Mouse (Mus musculus): Measurements from ENCODE around the gene 4930590J08Rik. TPM values are rescaled to one million over a fixed set of nuclear protein-coding genes. Genes with fewer than 3 reads are reported as not detected.
"Not testable (repeated sequence)": the region's sequence is repeated elsewhere in the genome, so short reads cannot be mapped to it uniquely, and the experiment has no call there.

4930590J08Rik gene
- polyA plus RNA-seq, 1 experiment from 2014 or later, result 0.79 TPM

GRCm38 (mm10) chr6:91914011-91914410 is 11.4 kb downstream of the 4930590J08Rik start:
- no peak for TF ChIP-seq CTCF (IDR thresholded peaks at IDR 0.05; ENCODE audit: low read depth)
- Histone ChIP-seq H3K9me3 (ENCODE audit: low read depth, low read length) (no peaks in the 10 kb centered on the region), H3K9ac (no peak overlapping the region), H3K4me2 (no peak overlapping the region), H3K4me3 (ENCODE audit: low read depth, low read length) (no peak overlapping the region), H3K27me3 (ENCODE audit: insufficient read depth, low read length) (no peaks in the 10 kb centered on the region), H3K27ac (ENCODE audit: low read depth) (no peak overlapping the region), H3K4me1 (ENCODE audit: insufficient read depth) (no peaks in the 10 kb centered on the region), H3K36me3 (ENCODE audit: insufficient read depth) (no peaks in the 10 kb centered on the region)
- no peak for ATAC-seq (ENCODE audit: insufficient read depth)
- DNase-seq, result no peak
- 86% methylated on average over 10 of the region's 10 CpGs for WGBS

DNA sequence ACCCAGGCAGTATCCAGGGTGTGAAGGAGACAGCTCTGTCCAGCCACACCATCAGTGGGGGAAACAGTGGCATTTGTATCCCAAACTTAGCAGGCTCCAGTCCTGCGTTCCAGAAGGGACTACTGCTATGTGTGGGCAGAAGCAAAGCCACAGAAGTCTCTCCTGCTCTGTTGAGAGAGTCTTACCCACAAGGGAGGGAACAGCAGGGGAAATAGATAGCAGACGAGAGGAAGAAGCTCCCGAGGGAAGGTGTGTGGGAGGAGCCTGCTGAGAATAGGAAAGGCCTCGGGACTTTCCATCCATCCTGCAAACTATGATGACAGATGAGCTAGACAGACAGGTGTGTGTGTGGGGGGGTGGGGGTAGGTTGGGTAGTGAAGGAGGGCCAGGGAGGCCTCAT is 14.7 kb downstream of the 4930590J08Rik start:
- Histone ChIP-seq H3K9ac (no peak overlapping the region), H3K4me1 (ENCODE audit: insufficient read depth) (no peaks in the 10 kb centered on the region), H3K27me3 (ENCODE audit: insufficient read depth, low read length) (no peaks in the 10 kb centered on the region), H3K27ac (ENCODE audit: low read depth) (no peak overlapping the region), H3K4me3 (ENCODE audit: low read depth, low read length) (no peak overlapping the region), H3K36me3 (ENCODE audit: insufficient read depth) (no peaks in the 10 kb centered on the region), H3K9me3 (ENCODE audit: low read depth, low read length) (no peaks in the 10 kb centered on the region), H3K4me2 (no peak overlapping the region)
- ATAC-seq (ENCODE audit: insufficient read depth) (no peak), DNase-seq (no peak)
- no peak for TF ChIP-seq CTCF (IDR thresholded peaks at IDR 0.05; ENCODE audit: low read depth)
- 27% methylated on average over 4 of the region's 4 CpGs for WGBS

DNA sequence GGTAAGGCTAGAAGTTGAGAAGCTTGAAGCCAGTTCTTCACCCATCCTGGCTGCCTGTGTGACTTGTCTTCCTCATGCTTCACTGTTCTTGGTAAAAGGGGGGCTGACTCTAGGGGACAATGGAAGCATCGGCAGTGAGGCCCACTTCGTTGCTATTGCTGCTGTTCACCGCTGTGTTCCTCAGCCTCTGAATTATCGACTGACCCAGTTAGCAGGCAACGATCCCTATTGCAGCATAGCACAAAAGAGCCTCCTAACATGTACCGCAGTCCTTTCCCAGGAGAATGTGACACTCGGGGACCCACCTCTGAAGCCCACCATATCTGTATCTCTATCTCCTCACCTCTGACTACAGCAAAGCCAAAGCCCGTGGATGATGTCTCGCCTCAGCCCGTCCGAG is 15.1 kb downstream of the 4930590J08Rik start:
- Histone ChIP-seq H3K4me2 (no peak overlapping the region), H3K9ac (no peak overlapping the region), H3K4me1 (ENCODE audit: insufficient read depth) (no peaks in the 10 kb centered on the region), H3K27ac (ENCODE audit: low read depth) (no peak overlapping the region), H3K9me3 (ENCODE audit: low read depth, low read length) (no peaks in the 10 kb centered on the region), H3K27me3 (ENCODE audit: insufficient read depth, low read length) (no peaks in the 10 kb centered on the region), H3K36me3 (ENCODE audit: insufficient read depth) (no peaks in the 10 kb centered on the region), H3K4me3 (ENCODE audit: low read depth, low read length) (no peak overlapping the region)
- ATAC-seq (ENCODE audit: insufficient read depth) (no peak), DNase-seq (no peak)
- WGBS, result 77% methylated on average over 11 of the region's 11 CpGs
- no peak for TF ChIP-seq CTCF (IDR thresholded peaks at IDR 0.05; ENCODE audit: low read depth)

DNA sequence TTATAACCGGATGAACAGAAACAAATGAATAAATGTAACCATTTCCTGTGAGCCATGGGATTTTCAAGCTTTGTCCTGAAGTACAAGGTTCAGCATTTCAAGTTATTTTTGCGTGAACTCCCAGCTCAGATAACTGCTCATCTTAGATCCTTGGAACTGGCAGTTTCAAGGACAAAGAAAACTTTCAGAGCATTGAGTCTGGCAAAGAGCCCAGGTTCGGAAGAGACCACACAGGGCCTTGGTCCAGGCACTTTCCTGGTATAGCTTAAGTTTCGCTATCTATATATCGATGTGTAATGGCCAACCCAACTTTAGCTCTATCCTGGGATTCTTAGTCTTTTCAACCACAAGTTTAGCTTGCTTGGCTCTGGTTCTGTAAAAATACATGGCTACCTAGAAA is 28.6 kb downstream of the 4930590J08Rik start:
- no peak overlapping the region for H3K4me3 ChIP-seq (ENCODE audit: low read depth, low read length)
- H3K4me2 ChIP-seq, result no peak overlapping the region
- H3K36me3 ChIP-seq (ENCODE audit: insufficient read depth), result no peaks in the 10 kb centered on the region
- H3K27me3 ChIP-seq (ENCODE audit: insufficient read depth, low read length), result no peaks in the 10 kb centered on the region
- H3K4me1 ChIP-seq (ENCODE audit: insufficient read depth), result peaks cover 3% of the 10 kb centered on the region; the same call in 1 of the 2 replicates
- H3K9me3 ChIP-seq (ENCODE audit: low read depth, low read length), result no peaks in the 10 kb centered on the region
- H3K9ac ChIP-seq, result no peak overlapping the region
- 53% methylated on average over 5 of the region's 5 CpGs for WGBS
- peak; percentile 76 for DNase-seq
- ATAC-seq (ENCODE audit: insufficient read depth), result no peak
- no peak for TF ChIP-seq CTCF (IDR thresholded peaks at IDR 0.05; ENCODE audit: low read depth)
- peak overlapping the region; percentile 6; the same call in 1 of the 2 replicates for H3K27ac ChIP-seq (ENCODE audit: low read depth)

DNA sequence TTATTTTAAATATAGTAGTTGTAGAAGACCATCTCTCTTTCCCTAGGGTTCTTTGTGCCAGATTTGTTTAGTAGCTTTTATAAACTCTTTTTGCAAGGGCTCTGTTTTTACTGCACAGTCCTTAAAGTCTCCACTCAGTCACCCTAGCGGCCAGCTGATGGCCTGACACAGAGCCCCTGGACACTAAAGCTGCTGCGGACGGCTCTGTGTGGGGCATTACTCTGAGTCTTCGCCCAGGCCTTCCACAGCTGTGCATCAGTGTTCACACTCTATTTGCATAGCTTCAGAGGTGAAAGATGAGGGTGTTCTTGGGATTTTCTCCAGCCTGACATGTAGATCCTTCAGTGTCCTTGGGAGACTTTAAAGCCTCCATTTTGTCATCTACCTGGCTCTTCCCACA is 35.9 kb downstream of the 4930590J08Rik start:
- no peak overlapping the region for H3K9ac ChIP-seq
- no peak overlapping the region for H3K4me2 ChIP-seq
- H3K27me3 ChIP-seq (ENCODE audit: insufficient read depth, low read length), result no peaks in the 10 kb centered on the region
- 17% methylated on average over 4 of the region's 4 CpGs for WGBS
- TF ChIP-seq CTCF (IDR thresholded peaks at IDR 0.05; ENCODE audit: low read depth), result peak; percentile 30
- H3K9me3 ChIP-seq (ENCODE audit: low read depth, low read length), result no peaks in the 10 kb centered on the region
- no peaks in the 10 kb centered on the region for H3K36me3 ChIP-seq (ENCODE audit: insufficient read depth)
- ATAC-seq (ENCODE audit: insufficient read depth) (peak; percentile 96), DNase-seq (peak; percentile 83)
- H3K4me1 ChIP-seq (ENCODE audit: insufficient read depth), result no peaks in the 10 kb centered on the region
- H3K4me3 ChIP-seq (ENCODE audit: low read depth, low read length), result no peak overlapping the region
- no peak overlapping the region for H3K27ac ChIP-seq (ENCODE audit: low read depth)

DNA sequence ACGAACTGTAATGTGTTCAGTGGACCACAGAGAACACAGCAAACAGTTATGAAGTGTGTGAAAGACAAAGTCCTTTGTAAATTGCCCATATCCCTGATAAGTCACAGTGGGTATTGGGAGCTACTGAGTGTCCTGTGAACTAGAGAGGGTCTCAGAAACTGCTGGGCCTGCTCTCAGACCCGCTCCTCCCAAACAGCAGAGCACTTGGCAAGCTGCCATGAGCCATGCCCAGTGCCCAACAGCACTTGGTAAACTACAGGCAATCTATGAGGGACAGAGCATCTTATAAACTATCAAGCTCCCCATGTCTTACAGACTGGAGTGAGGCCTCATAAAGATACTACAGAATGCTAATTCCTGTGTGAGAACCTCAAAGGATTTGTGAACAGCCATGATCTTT is 45.8 kb downstream of the 4930590J08Rik start:
- Histone ChIP-seq H3K27me3 (ENCODE audit: insufficient read depth, low read length) (no peaks in the 10 kb centered on the region), H3K27ac (ENCODE audit: low read depth) (no peak overlapping the region), H3K9ac (no peak overlapping the region), H3K4me2 (no peak overlapping the region), H3K36me3 (ENCODE audit: insufficient read depth) (no peaks in the 10 kb centered on the region), H3K9me3 (ENCODE audit: low read depth, low read length) (no peaks in the 10 kb centered on the region), H3K4me3 (ENCODE audit: low read depth, low read length) (no peak overlapping the region), H3K4me1 (ENCODE audit: insufficient read depth) (no peaks in the 10 kb centered on the region)
- TF ChIP-seq CTCF (IDR thresholded peaks at IDR 0.05; ENCODE audit: low read depth), result no peak
- WGBS, result 55% methylated on average over 2 of the region's 2 CpGs
- DNase-seq (peak; percentile 25), ATAC-seq (ENCODE audit: insufficient read depth) (no peak)

GRCm38 (mm10) chr6:91958015-91958414 is 55.4 kb downstream of the 4930590J08Rik start:
- not testable (repeated sequence) for H3K36me3 ChIP-seq (ENCODE audit: insufficient read depth); ATAC-seq (ENCODE audit: insufficient read depth); H3K4me1 ChIP-seq (ENCODE audit: insufficient read depth); DNase-seq; H3K4me2 ChIP-seq; H3K4me3 ChIP-seq (ENCODE audit: low read depth, low read length); H3K27ac ChIP-seq (ENCODE audit: low read depth); H3K9me3 ChIP-seq (ENCODE audit: low read depth, low read length); H3K27me3 ChIP-seq (ENCODE audit: insufficient read depth, low read length); H3K9ac ChIP-seq
- 42% methylated on average over 1 of the region's 8 CpGs for WGBS
